ENCODE assay signal across 9 mouse cellular contexts in the genomic region with DNA sequence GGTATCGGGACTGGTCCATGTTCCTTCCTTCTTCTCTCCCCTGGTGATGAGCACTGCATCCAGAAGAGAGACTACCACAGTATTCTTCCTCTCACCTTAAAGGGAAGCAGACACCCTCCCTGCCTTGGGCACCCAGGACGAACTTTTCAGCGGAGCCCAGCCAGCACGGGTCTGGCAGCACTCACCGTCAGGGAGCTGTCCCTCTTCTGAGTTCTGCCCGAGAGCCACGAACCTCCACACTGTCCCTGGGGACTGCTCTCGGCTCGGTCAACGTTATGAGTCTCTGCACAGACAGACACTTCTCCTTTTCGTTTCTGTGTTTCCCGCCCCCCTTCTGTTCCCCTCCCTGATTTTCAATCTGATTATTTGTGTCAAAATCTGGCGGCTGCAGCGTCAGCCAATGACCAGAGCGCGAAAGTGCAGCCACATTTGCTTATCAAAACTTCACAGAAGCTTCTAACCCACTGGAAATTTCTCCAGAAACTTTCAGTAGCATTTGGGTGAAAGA. TPM values are rescaled to one million over a fixed set of nuclear protein-coding genes. Genes with fewer than 3 reads are reported as not detected.
DNase-seq lines count a peak whose midpoint lies in the region; ATAC-seq and TF ChIP-seq lines count a peak whose summit lies in the region.
"Had no signal": no experiment of that assay in that cellular context is flagged by ENCODE, and none has a peak within 500 bp of the region (broad histone marks: within the 10 kb centered on the region; RNA-seq: fewer than 3 reads in every experiment).

A gene (minus strand): TSS at position 319 of the 508 bp plus-strand sequence.

- H3K36me3 ChIP-seq in intestine, embryonic 14.5 days (ENCODE audit: control insufficient read depth, insufficient read depth, low read length): no peaks in the 10 kb centered on the region
- H3K36me3 ChIP-seq in intestine, postnatal 0 days (ENCODE audit: control insufficient read depth, insufficient read depth): no peaks in the 10 kb centered on the region
- H3K36me3 ChIP-seq in limb, embryonic 12.5 days: no peaks in the 10 kb centered on the region
- no peaks in the 10 kb centered on the region for H3K36me3 ChIP-seq in forebrain, embryonic 15.5 days

- peaks cover 17% of the 10 kb centered on the region for H3K27me3 ChIP-seq in intestine, embryonic 14.5 days (replicated peaks; ENCODE audit: control insufficient read depth, insufficient read depth, low read length)
- peaks cover 9% of the 10 kb centered on the region for H3K27me3 ChIP-seq in intestine, postnatal 0 days (replicated peaks; ENCODE audit: control insufficient read depth, insufficient read depth, low read length)
- peaks cover 51% of the 10 kb centered on the region for H3K27me3 ChIP-seq in limb, embryonic 12.5 days
- H3K27me3 ChIP-seq in forebrain, embryonic 15.5 days: peaks cover 23% of the 10 kb centered on the region
- H3K27me3 ChIP-seq in cerebellum, adult 2 months (ENCODE audit: control insufficient read depth, insufficient read depth, low read length): no peaks in the 10 kb centered on the region; the same call in 1 of the 2 replicates

- no peak for ATAC-seq in intestine, embryonic 14.5 days (replicated peaks; ENCODE audit: low FRiP score, low TSS enrichment, low read depth)
- ATAC-seq in intestine, postnatal 0 days: no peak
- peak; percentile 77 for ATAC-seq in common myeloid progenitor, adult 5-6 weeks (replicated peaks; ENCODE audit: low read depth, poor library complexity, severe bottlenecking)
- no peak for ATAC-seq in limb, embryonic 12.5 days (ENCODE audit: insufficient number of reproducible peaks, insufficient read depth, low FRiP score, low TSS enrichment, low read depth)
- ATAC-seq in neutrophil, adult 5-6 weeks (ENCODE audit: extremely low read depth, insufficient number of reproducible peaks, low FRiP score, poor library complexity, severe bottlenecking): peak; percentile 77
- no peak for ATAC-seq in forebrain, embryonic 15.5 days (replicated peaks)

- DNase-seq in intestine, embryonic 14.5 days (ENCODE audit: low spot score): peak; percentile 71
- no peak for DNase-seq in cerebellum, adult 2 months
- DNase-seq in frontal cortex, postnatal 10 days (ENCODE audit: low spot score in 2 of 2): no peak
- DNase-seq: layer of hippocampus, adult 9-11 months had no signal

- H3K4me2 ChIP-seq in intestine, embryonic 14.5 days (ENCODE audit: low read length): no peak within 1 kb of the TSS
- no peak within 1 kb of the TSS for H3K4me2 ChIP-seq in intestine, postnatal 0 days (replicated peaks; ENCODE audit: low read depth)
- peak within 1 kb of the TSS; percentile 21 for H3K4me2 ChIP-seq in limb, embryonic 12.5 days
- H3K4me2 ChIP-seq in forebrain, embryonic 15.5 days (replicated peaks): no peak within 1 kb of the TSS

- no peak for TF ChIP-seq POLR2A in cerebellum, adult 2 months (IDR thresholded peaks at IDR 0.05; ENCODE audit: borderline replicate concordance, insufficient read depth, low read length)

- no peaks in the 10 kb centered on the region for H3K9me3 ChIP-seq in intestine, embryonic 14.5 days (ENCODE audit: control insufficient read depth, low read length)
- H3K9me3 ChIP-seq in intestine, postnatal 0 days (ENCODE audit: control insufficient read depth): no peaks in the 10 kb centered on the region
- no peaks in the 10 kb centered on the region for H3K9me3 ChIP-seq in limb, embryonic 12.5 days
- no peaks in the 10 kb centered on the region for H3K9me3 ChIP-seq in forebrain, embryonic 15.5 days

- no peak for TF ChIP-seq CTCF in intestine, postnatal 0 days (IDR thresholded peaks at IDR 0.05; ENCODE audit: low read depth)
- TF ChIP-seq CTCF in cerebellum, adult 2 months (IDR thresholded peaks at IDR 0.05; ENCODE audit: borderline replicate concordance, insufficient read depth, low read depth, low read length): no peak

- WGBS in intestine, embryonic 14.5 days: 7% methylated on average over 16 of the region's 16 CpGs
- 7% methylated on average over 16 of the region's 16 CpGs for whole genome bisulfite sequencing in intestine, postnatal 0 days
- WGBS in limb, embryonic 12.5 days: 8% methylated on average over 16 of the region's 16 CpGs
- WGBS in forebrain, embryonic 15.5 days: 6% methylated on average over 16 of the region's 16 CpGs
- 6% methylated on average over 16 of the region's 16 CpGs for WGBS in cerebellum, adult 2 months

- H3K4me1 ChIP-seq in intestine, embryonic 14.5 days (replicated peaks; ENCODE audit: control insufficient read depth, insufficient read depth, low read length): 0 out of 2 replicates have a peak, but pooled peaks cover 3% of the 10 kb centered on the region
- no peaks in the 10 kb centered on the region for H3K4me1 ChIP-seq in intestine, postnatal 0 days (replicated peaks; ENCODE audit: control insufficient read depth, insufficient read depth, low read length)
- H3K4me1 ChIP-seq in limb, embryonic 12.5 days (replicated peaks): no peaks in the 10 kb centered on the region
- no peaks in the 10 kb centered on the region for H3K4me1 ChIP-seq in forebrain, embryonic 15.5 days
- H3K4me1 ChIP-seq in cerebellum, adult 2 months (ENCODE audit: control insufficient read depth, insufficient read depth, low read length): no peaks in the 10 kb centered on the region

- no peak within 1 kb of the TSS for H3K4me3 ChIP-seq in intestine, embryonic 14.5 days (ENCODE audit: low read depth, low read length)
- no peak within 1 kb of the TSS for H3K4me3 ChIP-seq in intestine, postnatal 0 days (ENCODE audit: low read depth, low read length)
- H3K4me3 ChIP-seq in limb, embryonic 12.5 days (replicated peaks): peak within 1 kb of the TSS; percentile 16
- no peak within 1 kb of the TSS for H3K4me3 ChIP-seq in forebrain, embryonic 15.5 days
- no peak within 1 kb of the TSS for H3K4me3 ChIP-seq in cerebellum, adult 2 months (replicated peaks; ENCODE audit: insufficient read depth, low read depth, low read length)

- no peak within 1 kb of the TSS for H3K27ac ChIP-seq in intestine, embryonic 14.5 days (ENCODE audit: low read depth)
- no peak within 1 kb of the TSS for H3K27ac ChIP-seq in intestine, postnatal 0 days (ENCODE audit: low read depth, low read length)
- H3K27ac ChIP-seq in limb, embryonic 12.5 days: no peak within 1 kb of the TSS
- H3K27ac ChIP-seq in forebrain, embryonic 15.5 days (replicated peaks): no peak within 1 kb of the TSS
- no peak within 1 kb of the TSS for H3K27ac ChIP-seq in cerebellum, adult 2 months (ENCODE audit: insufficient read depth, low read length)

- no peak within 1 kb of the TSS for H3K9ac ChIP-seq in intestine, embryonic 14.5 days (ENCODE audit: low read length)
- no peak within 1 kb of the TSS for H3K9ac ChIP-seq in intestine, postnatal 0 days (ENCODE audit: low read depth, low read length)
- no peak within 1 kb of the TSS for H3K9ac ChIP-seq in limb, embryonic 12.5 days (replicated peaks)
- H3K9ac ChIP-seq in forebrain, embryonic 15.5 days (replicated peaks): no peak within 1 kb of the TSS

RNA-seq across cellular contexts. Expression of the gene that starts here (rescaled TPM):
- 0.27 TPM in 1 of 2 replicates, not detected in the other for polyA plus RNA-seq in intestine, embryonic 14.5 days (2014; fragmentation: Nextera tagmentation; extraction: Ambion mirVana)
- polyA plus RNA-seq in intestine, postnatal 0 days (2015; fragmentation: Nextera tagmentation; extraction: Ambion mirVana): 0.34 TPM in 1 of 2 replicates, not detected in the other
- total RNA-seq in common myeloid progenitor, adult 5-6 weeks (2017): 29.5 and 30.7 TPM in 2 replicates
- polyA plus RNA-seq in limb, embryonic 12.5 days (2016; fragmentation: Nextera tagmentation; extraction: Ambion mirVana): 0.55 and 2.2 TPM in 2 replicates
- total RNA-seq in neutrophil, adult 5-6 weeks (2017): 0.35 and 0.98 TPM in 2 replicates
- polyA plus RNA-seq in forebrain, embryonic 15.5 days (2015; fragmentation: Nextera tagmentation; extraction: Ambion mirVana): not detected in 2 replicates
- 0.18 TPM in 1 of 2 replicates, not detected in the other for polyA plus RNA-seq in cerebellum, adult 2 months (2012; rRNA removed)

Comparison
In these comparisons a context has a peak if more than half of its experiments do, and no peak if none do; other contexts are left out.
1. RNA of the gene that starts here (total RNA-seq): 29.5 to 30.7 TPM in common myeloid progenitor, adult 5-6 weeks; 0.35 to 0.98 TPM in neutrophil, adult 5-6 weeks; every median in the first group is over 10 times any median in the second.
2. Peak in DNase-seq in intestine, embryonic 14.5 days; RNA of the gene not detected or under 1 TPM.
3. Peak in ATAC-seq in neutrophil, adult 5-6 weeks; RNA of the gene not detected or under 1 TPM.